Mouse (Mus musculus): ENCODE measurements at regions not wholly inside any gene's neighbourhood (a gene's known extent, or its start where the extent isn't known, plus 50 kb on each side); places are given as distances from the start of the nearest gene placed in this dataset.
A peak's percentile ranks its signal among the peaks of the same experiment; 100 is the strongest.

- DNase-seq = no peak
Measured at GRCm38 (mm10) chr13:63627184-63627893, 53.9 kb upstream of the Ptch1 start.

DNA sequence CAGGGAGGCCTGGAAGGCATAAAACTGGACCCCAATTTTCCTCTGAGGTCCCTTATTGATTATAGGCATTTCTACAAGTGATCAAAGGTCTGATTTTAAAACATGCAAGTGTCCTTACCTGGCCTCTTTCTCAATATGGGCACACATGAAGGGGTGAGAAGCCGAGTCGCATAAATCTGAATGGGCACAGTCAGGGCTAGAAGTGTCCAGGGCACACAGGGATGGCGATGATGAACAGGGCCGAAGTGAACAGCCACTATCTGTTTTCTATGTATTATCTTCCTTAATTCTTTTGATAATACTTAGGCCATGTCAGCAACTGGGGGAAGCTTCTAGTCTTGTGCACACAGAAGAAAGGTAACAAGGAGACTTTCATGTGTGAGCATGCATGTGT, 54.5 kb upstream of the Ptch1 start:
- DNase-seq = no peak

GRCm38 (mm10) chr13:63631771-63632347, 58.5 kb upstream of the Ptch1 start:
- DNase-seq = no peak

DNA sequence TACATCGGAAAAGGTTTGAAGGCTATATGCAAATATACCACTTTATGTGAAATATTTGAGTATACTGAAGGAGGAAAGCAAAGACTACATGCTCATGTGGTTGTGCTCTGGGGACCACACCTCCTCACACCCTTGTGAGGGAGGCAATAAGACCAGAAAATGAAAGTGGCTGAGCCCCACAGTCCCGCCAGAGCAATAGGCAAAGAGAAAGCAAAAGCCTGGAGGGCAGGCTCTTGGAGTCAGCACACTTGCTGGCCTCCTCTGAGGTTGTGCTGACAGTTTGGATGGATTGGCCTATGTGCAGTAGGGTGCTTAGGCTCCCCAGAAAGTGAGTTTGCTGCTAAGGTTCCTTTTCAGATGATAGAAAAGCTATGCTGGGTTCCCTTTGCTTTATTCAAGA, 60.9 kb upstream of the Ptch1 start:
- no peak for DNase-seq

GRCm38 (mm10) chr13:63641649-63642226, 68.3 kb upstream of the Ptch1 start:
- no peak for DNase-seq

DNA sequence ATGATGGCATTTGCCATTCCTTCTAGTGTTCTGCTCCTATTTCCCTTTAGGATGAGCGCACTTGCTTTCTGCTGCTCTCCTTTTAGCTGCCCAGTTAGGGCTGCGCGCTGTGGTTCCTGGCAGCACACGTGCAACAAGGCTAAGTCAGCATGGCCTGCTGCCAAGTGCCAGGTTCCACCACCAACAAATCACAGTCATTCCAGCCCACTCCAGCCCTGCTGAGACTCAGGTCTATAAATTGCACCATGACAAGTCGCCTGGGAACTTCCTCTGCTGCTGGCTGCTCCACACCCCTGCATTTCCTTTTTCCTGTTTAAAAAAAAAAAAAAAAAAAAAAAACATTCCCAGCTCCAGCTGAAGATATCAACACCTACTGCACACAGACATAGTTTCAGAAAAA, 69.2 kb upstream of the Ptch1 start:
- peak; percentile 87 for DNase-seq

- DNase-seq = peak; percentile 40
Measured at GRCm38 (mm10) chr13:63643394-63643793, 70.0 kb upstream of the Ptch1 start.

- no peak for DNase-seq
Measured at GRCm38 (mm10) chr13:63644308-63644707, 70.9 kb upstream of the Ptch1 start.

GRCm38 (mm10) chr13:63649058-63649647, 75.8 kb upstream of the Ptch1 start:
- no peak for DNase-seq

DNA sequence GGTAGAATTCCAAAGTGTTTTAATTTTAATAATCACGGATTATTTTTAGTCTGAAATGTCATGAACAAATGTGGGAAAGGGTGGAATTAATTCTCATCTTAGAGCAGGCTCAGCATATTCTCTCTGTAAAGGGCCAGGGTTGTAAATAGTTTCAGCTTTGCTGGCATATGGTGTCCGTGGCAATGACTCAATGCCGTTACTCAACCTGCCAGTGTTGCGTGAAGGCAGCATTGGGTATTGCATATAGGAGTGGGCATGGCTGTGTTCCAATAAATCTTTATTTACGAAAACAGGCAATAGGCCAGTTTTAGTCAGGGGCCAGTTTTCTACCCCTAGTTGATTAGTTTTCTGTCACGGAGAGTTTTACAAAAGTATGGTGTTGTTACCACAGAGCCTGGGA, 81.1 kb upstream of the Ptch1 start:
- no peak for DNase-seq

DNA sequence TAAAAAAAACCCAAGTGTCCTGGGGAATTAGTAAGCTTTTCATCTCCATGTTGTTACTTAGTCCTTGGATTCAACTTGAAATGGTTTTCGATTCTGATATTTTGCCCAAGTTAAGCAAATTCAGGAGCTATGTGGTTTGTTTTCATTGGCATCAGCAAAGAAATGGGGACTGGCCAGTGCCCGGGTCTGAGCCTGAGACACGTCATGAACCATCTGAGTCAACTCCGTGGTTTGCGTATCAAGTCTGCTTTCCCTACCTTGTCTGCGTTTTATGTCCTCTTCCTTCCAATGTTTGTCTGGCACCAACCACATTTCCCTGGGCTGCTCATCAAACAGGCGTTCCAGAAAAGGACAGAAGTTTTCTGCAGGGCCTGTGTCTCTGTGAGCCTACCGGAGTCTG, 83.7 kb upstream of the Ptch1 start:
- DNase-seq = no peak

GRCm38 (mm10) chr13:63659412-63659811, 86.0 kb upstream of the Ptch1 start:
- no peak for DNase-seq

GRCm38 (mm10) chr13:63660431-63660830, 87.0 kb upstream of the Ptch1 start:
- no peak for DNase-seq

GRCm38 (mm10) chr13:63668576-63668975, 95.2 kb upstream of the Ptch1 start:
- DNase-seq = no peak

GRCm38 (mm10) chr13:63669031-63669430, 95.6 kb upstream of the Ptch1 start:
- peak; percentile 32 for DNase-seq

- DNase-seq = no peak
Measured at GRCm38 (mm10) chr13:63672425-63672824, 99.0 kb upstream of the Ptch1 start.

DNA sequence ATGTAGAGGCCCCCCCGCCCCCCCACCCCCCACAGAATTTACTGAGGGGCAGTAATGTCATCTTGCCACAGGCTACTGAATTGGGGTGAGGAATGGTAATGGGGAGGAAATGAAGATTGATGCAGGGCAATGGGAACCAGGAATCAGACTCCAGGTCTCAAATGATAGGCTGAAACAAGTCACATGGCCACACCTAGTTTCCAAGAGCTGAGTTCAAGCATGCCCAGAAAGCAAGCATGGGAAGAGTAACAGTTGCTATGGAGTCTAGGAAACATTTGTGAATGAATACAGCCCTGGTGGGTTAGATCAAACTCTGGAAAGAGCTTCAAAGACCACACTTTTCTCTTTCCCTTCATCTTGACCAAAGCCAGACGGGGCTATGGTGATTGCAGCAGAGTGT, 104.3 kb upstream of the Ptch1 start:
- DNase-seq = no peak

GRCm38 (mm10) chr13:63678265-63679260, 105.2 kb upstream of the Ptch1 start:
- no peak for DNase-seq

- DNase-seq = no peak
Measured at GRCm38 (mm10) chr13:63682341-63682740, 108.9 kb upstream of the Ptch1 start.

- DNase-seq = no peak
Measured at GRCm38 (mm10) chr13:63691974-63692373, 118.6 kb upstream of the Ptch1 start.

GRCm38 (mm10) chr13:63693636-63694035, 120.2 kb upstream of the Ptch1 start:
- DNase-seq = no peak

DNA sequence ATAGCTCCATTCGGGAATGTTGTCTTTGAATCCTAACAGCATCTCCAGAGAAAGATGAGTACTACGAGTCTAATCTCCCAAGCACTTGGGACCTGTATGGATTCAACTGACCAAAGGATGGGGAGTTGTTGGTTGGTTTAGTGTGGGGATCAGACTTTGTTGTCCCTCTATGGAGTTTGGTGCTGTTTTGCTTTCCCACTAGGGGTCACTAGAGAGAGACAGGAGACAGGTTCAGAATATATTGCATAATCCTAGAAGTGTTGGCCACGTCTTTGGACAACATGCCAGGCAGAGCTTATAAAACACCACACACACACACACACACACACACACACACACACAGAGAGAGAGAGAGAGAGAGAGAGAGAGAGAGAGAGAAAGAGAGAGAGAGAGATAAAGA, 118.6 kb upstream of the Ercc6l2 start:
- DNase-seq = peak; percentile 21

GRCm38 (mm10) chr13:63699624-63700023, 115.4 kb upstream of the Ercc6l2 start:
- DNase-seq = peak; percentile 65
